Mouse (Mus musculus) Patski (cell line): Measurements from ENCODE around the gene Prdx5. TPM values are rescaled to one million over a fixed set of nuclear protein-coding genes. Genes with fewer than 3 reads are reported as not detected.

Experiments used
- ATAC-seq: fragments of 100-300 bp; one replicate; pipeline ENCODE4 v1.8.0; 2021
- CTCF ChIA-PET: fragments of 350-600 bp; sonication (Branson Sonifier 250); formaldehyde crosslinking; loops from one replicate; lab custom pipeline; 2022; ENCODE audit warnings: inconsistent platforms; lab: Charles Lee
- POLR2A ChIA-PET: fragments of 350-600 bp; sonication (Branson Sonifier 250); formaldehyde crosslinking; loops from one replicate; lab custom pipeline; 2022; ENCODE audit warnings: antibody characterized with exemption, inconsistent platforms; lab: Charles Lee
- DNase-seq: peaks from one replicate; pipeline ENCODE4 v3.0.0-alpha.2; 2011; ENCODE audit warnings: low read depth, low spot score
- H3K27me3 ChIP-seq: fragments of 371-371 bp; one replicate; pipeline ENCODE4 v1.5.1; 2021
- CTCF ChIP-seq: fragments of 100-300 bp; IDR thresholded peaks from one replicate; pipeline ENCODE4 v1.5.1; 2021
- in situ Hi-C: fragments of 300-500 bp; cut with MboI; formaldehyde crosslinking; loops from 3 replicates; pipeline ENCODE4 v1.11.1; 2018; ENCODE audit warnings: low pct_unique_long_range_greater_than_20kb, mixed read lengths
- polyA plus RNA-seq: library from polyadenylated mRNA; unstranded; gene quantifications from one replicate; pipeline ENCODE4 v1.2.3, GENCODE M21; 2021

Prdx5 gene
- polyA plus RNA-seq, 1 experiment from 2014 or later: 557 TPM

- TF ChIP-seq CTCF: no peak
- in situ Hi-C loops: no loop called here
- POLR2A ChIA-PET: interaction anchor here (0.9 to 1.3 kb wide), 2 partner anchors 36 to 37 kb away, joined by 3 to 5 read pairs; partner anchors contain the start of genes Prdx5 and Trmt112
- CTCF ChIA-PET: interaction anchor here (2.2 to 3.0 kb wide), 2 partner anchors 10 to 36 kb away, joined by 7 to 11 read pairs; partner anchors contain the start of gene Trmt112
- no peak for ATAC-seq
- DNase-seq: no peak
- no peaks in the 10 kb centered on the region for H3K27me3 ChIP-seq
Measured at GRCm38 (mm10) chr19:6872701-6873100, 37.2 kb downstream of the Prdx5 start.

- ChIA-PET POLR2A (interaction anchor here (0.9 to 1.3 kb wide), 3 partner anchors 37 to 70 kb away, joined by 3 to 5 read pairs (median 4); partner anchors contain the start of genes Bad, Gpr137, Prdx5 and Trmt112), CTCF (interaction anchor here (1.0 to 3.0 kb wide), 6 partner anchors 11 to 37 kb away, joined by 3 to 11 read pairs (median 4); partner anchors contain the start of genes Rps6ka4 and Trmt112)
- no peak for DNase-seq
- TF ChIP-seq CTCF: peak; percentile 73
- ATAC-seq: no peak
- H3K27me3 ChIP-seq: no peaks in the 10 kb centered on the region
- in situ Hi-C loops: no loop called here
Measured at GRCm38 (mm10) chr19:6871574-6872271, 38.2 kb downstream of the Prdx5 start.

- ChIA-PET POLR2A (no interaction called here), CTCF (interaction anchor here (0.9 kb wide), 1 partner anchor 12 kb away, joined by 3 read pairs; no protein-coding TSS in a partner anchor)
- DNase-seq (no peak), ATAC-seq (no peak)
- no peak for TF ChIP-seq CTCF
- in situ Hi-C loops: no loop called here
- no peaks in the 10 kb centered on the region for H3K27me3 ChIP-seq
Measured at GRCm38 (mm10) chr19:6869355-6869754, 40.6 kb downstream of the Prdx5 start.

GRCm38 (mm10) chr19:6861451-6861850 lies 48.5 kb downstream of the Prdx5 start:
- no peak for DNase-seq
- no peak for ATAC-seq
- CTCF ChIA-PET: no interaction called here
- POLR2A ChIA-PET: no interaction called here
- no peak for TF ChIP-seq CTCF
- H3K27me3 ChIP-seq: no peaks in the 10 kb centered on the region
- in situ Hi-C loops: no loop called here

GRCm38 (mm10) chr19:6860706-6861105 lies 49.2 kb downstream of the Prdx5 start:
- ATAC-seq: no peak
- CTCF ChIA-PET: no interaction called here
- H3K27me3 ChIP-seq: no peaks in the 10 kb centered on the region
- in situ Hi-C loops: no loop called here
- POLR2A ChIA-PET: no interaction called here
- DNase-seq: no peak
- no peak for TF ChIP-seq CTCF

- CTCF ChIA-PET: no interaction called here
- in situ Hi-C loops: no loop called here
- DNase-seq (no peak), ATAC-seq (no peak)
- POLR2A ChIA-PET: no interaction called here
- no peak for TF ChIP-seq CTCF
- H3K27me3 ChIP-seq: no peaks in the 10 kb centered on the region
Measured at GRCm38 (mm10) chr19:6859971-6860370, 49.9 kb downstream of the Prdx5 start.

- DNase-seq: no peak
- no peaks in the 10 kb centered on the region for H3K27me3 ChIP-seq
- TF ChIP-seq CTCF: no peak
- no peak for ATAC-seq
- in situ Hi-C loops: no loop called here
- POLR2A ChIA-PET: no interaction called here
- CTCF ChIA-PET: no interaction called here
Measured at GRCm38 (mm10) chr19:6859032-6859651, 50.8 kb downstream of the Prdx5 start.

GRCm38 (mm10) chr19:6858031-6858430 lies 51.9 kb downstream of the Prdx5 start, which contains the start of gene Ccdc88b:
TSS of gene Ccdc88b (minus strand) at chr19:6858211.
- ATAC-seq: no peak
- ChIA-PET POLR2A (interaction anchor here (0.7 kb wide), 2 partner anchors 16 to 52 kb away, joined by 3 to 4 read pairs; partner anchors contain the start of genes Prdx5 and Trmt112), CTCF (no interaction called here)
- in situ Hi-C loops: no loop called here
- no peaks in the 10 kb centered on the region for H3K27me3 ChIP-seq
- TF ChIP-seq CTCF: no peak
- no peak for DNase-seq

- no peak for TF ChIP-seq CTCF
- ChIA-PET POLR2A (interaction anchor here (0.7 kb wide), 1 partner anchor 15 kb away, joined by 4 read pairs; no protein-coding TSS in a partner anchor), CTCF (interaction anchor here (0.7 to 0.9 kb wide), 3 partner anchors 12 to 17 kb away, joined by 3 to 4 read pairs (median 3); no protein-coding TSS in a partner anchor)
- DNase-seq (no peak), ATAC-seq (no peak)
- no peaks in the 10 kb centered on the region for H3K27me3 ChIP-seq
- in situ Hi-C loops: no loop called here
Measured at GRCm38 (mm10) chr19:6857391-6858005, 52.4 kb downstream of the Prdx5 start.

GRCm38 (mm10) chr19:6857003-6857360 lies 52.9 kb downstream of the Prdx5 start:
- no peak for TF ChIP-seq CTCF
- CTCF ChIA-PET: interaction anchor here (0.6 to 1.4 kb wide), 6 partner anchors 12 to 43 kb away, joined by 3 to 4 read pairs (median 3); no protein-coding TSS in a partner anchor
- no peak for ATAC-seq
- POLR2A ChIA-PET: interaction anchor here (0.8 kb wide), 1 partner anchor 16 kb away, joined by 3 read pairs; no protein-coding TSS in a partner anchor
- no peaks in the 10 kb centered on the region for H3K27me3 ChIP-seq
- in situ Hi-C loops: no loop called here
- DNase-seq: no peak

Other genes starting within 250 kb of the Prdx5 start
- 51.4 TPM for gene Rps6ka4, start 69.5 kb downstream of the Prdx5 start, polyA plus RNA-seq
- gene Ccdc88b, start 51.9 kb downstream of the Prdx5 start, polyA plus RNA-seq: 0.06 TPM
- gene Trmt112, start 408 bp downstream of the Prdx5 start, polyA plus RNA-seq: 64.4 TPM
- gene Esrra, start 11.7 kb upstream of the Prdx5 start, polyA plus RNA-seq: 96.1 TPM
- 7.6 TPM for gene Catsperz, start 15.3 kb upstream of the Prdx5 start, polyA plus RNA-seq
- gene Kcnk4, start 24.4 kb upstream of the Prdx5 start, polyA plus RNA-seq: 7.6 TPM
- gene Bad, start 31.8 kb upstream of the Prdx5 start, polyA plus RNA-seq: 108 TPM
- 73.0 TPM for gene Gpr137, start 32.4 kb upstream of the Prdx5 start, polyA plus RNA-seq
- gene Ppp1r14b, start 64.9 kb upstream of the Prdx5 start, polyA plus RNA-seq: 267 TPM
- gene Plcb3, start 66.4 kb upstream of the Prdx5 start, polyA plus RNA-seq: 59.6 TPM
- 167 TPM for gene Fkbp2, start 70.4 kb upstream of the Prdx5 start, polyA plus RNA-seq
- 87.1 TPM for gene Vegfb, start 77.5 kb upstream of the Prdx5 start, polyA plus RNA-seq
- gene Dnajc4, start 82.5 kb upstream of the Prdx5 start, polyA plus RNA-seq: 26.0 TPM
- 60.5 TPM for gene Nudt22, start 86.0 kb upstream of the Prdx5 start, polyA plus RNA-seq
- gene Trpt1, start 86.0 kb upstream of the Prdx5 start, polyA plus RNA-seq: 20.7 TPM
- 0.22 TPM for gene Fermt3, start 109.4 kb upstream of the Prdx5 start, polyA plus RNA-seq
- 301 TPM for gene Stip1, start 129.9 kb upstream of the Prdx5 start, polyA plus RNA-seq
- 33.9 TPM for gene Macrod1, start 146.7 kb upstream of the Prdx5 start, polyA plus RNA-seq
- gene Flrt1, start 195.6 kb upstream of the Prdx5 start, polyA plus RNA-seq: 12.6 TPM